Mouse (Mus musculus) heart, postnatal 0 days (tissue): ENCODE measurements around the gene Tor2a. TPM values are rescaled to one million over a fixed set of nuclear protein-coding genes. Genes with fewer than 3 reads are reported as not detected.

Experiments used
- ATAC-seq: fragments of 200-750 bp; cut with Nextera tagmentation; 2 replicates; pipeline ENCODE4 v1.8.0; 2017; ENCODE audit warnings: low read depth, moderate number of reproducible peaks, moderate library complexity; ENCODE audit not compliant: insufficient read depth
- DNase-seq: peaks from one replicate; pipeline ENCODE4 v3.0.0-alpha.2; 2016; ENCODE audit warnings: low spot score
- H3K27ac ChIP-seq: fragments of 300-500 bp; sonication (generic); 2 replicates; pipeline ENCODE4 v1.5.1; 2014; ENCODE audit warnings: low read depth, mild to moderate bottlenecking
- H3K27me3 ChIP-seq: fragments of 300-500 bp; sonication (generic); 2 replicates; pipeline ENCODE4 v1.6.1; 2014; ENCODE audit warnings: low read length, mixed read lengths; ENCODE audit not compliant: control insufficient read depth, insufficient read depth
- H3K36me3 ChIP-seq: fragments of 300-500 bp; sonication (generic); replicated peaks from 2 replicates; pipeline ENCODE4 v1.6.1; 2014; ENCODE audit warnings: low read length, mixed read lengths; ENCODE audit not compliant: control insufficient read depth, insufficient read depth
- H3K4me1 ChIP-seq: fragments of 300-500 bp; sonication (generic); 2 replicates; pipeline ENCODE4 v1.6.1; 2014; ENCODE audit warnings: antibody characterized with exemption; ENCODE audit not compliant: control insufficient read depth, insufficient read depth
- H3K4me2 ChIP-seq: fragments of 300-500 bp; sonication (generic); 2 replicates; pipeline ENCODE4 v1.6.1; 2014; ENCODE audit warnings: low read depth, mild to moderate bottlenecking, low read length, moderate library complexity
- H3K4me3 ChIP-seq: fragments of 300-500 bp; sonication (generic); 2 replicates; pipeline ENCODE4 v1.5.1; 2014; ENCODE audit warnings: low read depth, low read length
- H3K9ac ChIP-seq: fragments of 300-500 bp; sonication (generic); replicated peaks from 2 replicates; pipeline ENCODE4 v1.6.1; 2014; ENCODE audit warnings: low read depth, low read length, mixed read lengths
- H3K9me3 ChIP-seq: fragments of 300-500 bp; sonication (generic); replicated peaks from 2 replicates; pipeline ENCODE4 v1.6.1; 2016; ENCODE audit warnings: low read length; ENCODE audit not compliant: control insufficient read depth
- CTCF ChIP-seq: IDR thresholded peaks from 2 replicates; pipeline ENCODE4 v1.5.1; 2016; ENCODE audit warnings: antibody characterized with exemption, control low read depth, low read depth
- EP300 ChIP-seq: IDR thresholded peaks from 2 replicates; pipeline ENCODE4 v1.6.1; 2016; ENCODE audit warnings: antibody characterized with exemption, low read depth
- WGBS: fragments of 180-500 bp; shearing (Covaris S2); extraction: QIAGEN DNeasy Blood & Tissue Kit; methylation state at CpG from one replicate; pipeline ENCODE4 v1.1.7; 2014; 5-methylcytosine and 5-hydroxymethylcytosine counted together
- polyA plus RNA-seq: library from polyadenylated mRNA; unstranded; fragments of >200 nt; fragmentation: Nextera tagmentation; extraction: Ambion mirVana; gene quantifications from 2 replicates; pipeline ENCODE4 v1.2.1, GENCODE M21; 2015
- total RNA-seq: library from RNA; depleted of rRNA; stranded (reverse); fragments of >200 nt; gene quantifications from 2 replicates; pipeline ENCODE4 v1.2.3, GENCODE M21; 2014; ENCODE audit warnings: low replicate concordance

Gene Tor2a
- total and polyA plus RNA-seq, 2 experiments from 2014 or later, result 27.5 to 34.6 TPM

- Histone ChIP-seq H3K36me3 (no peaks in the 10 kb centered on the region; the same call in 1 of the 2 replicates), H3K4me1 (peaks cover 8% of the 10 kb centered on the region), H3K4me3 (no peak overlapping the region), H3K27me3 (peaks cover 20% of the 10 kb centered on the region), H3K9ac (no peak overlapping the region), H3K9me3 (no peaks in the 10 kb centered on the region), H3K4me2 (no peak overlapping the region), H3K27ac (no peak overlapping the region)
- TF ChIP-seq CTCF (no peak), EP300 (no peak)
- 68% methylated on average over 4 of the region's 4 CpGs for WGBS
- ATAC-seq (no peak), DNase-seq (no peak)
Measured at GRCm38 (mm10) chr2:32739311-32739710, 17.7 kb upstream of the Tor2a start.

DNA sequence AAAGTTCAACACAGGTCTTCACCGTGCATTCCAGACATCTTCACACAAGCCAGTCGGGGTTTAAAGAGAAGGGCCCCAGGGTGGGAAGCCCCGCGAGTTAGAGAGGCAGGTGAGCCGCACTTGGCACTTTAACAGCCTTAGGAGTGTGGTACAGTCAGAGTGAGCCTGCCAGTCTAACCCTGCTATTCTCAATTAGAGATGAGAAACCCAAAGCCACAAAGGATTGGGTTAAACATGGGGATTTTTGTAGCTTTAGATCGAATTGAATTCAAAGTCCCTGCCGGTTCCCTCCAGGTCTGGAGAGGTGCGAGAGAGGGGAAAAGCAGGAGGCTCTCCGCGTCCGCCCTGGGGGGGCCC, 16.1 kb upstream of the Tor2a start, which contains the start of gene 6330409D20Rik:
TSS of gene 6330409D20Rik (minus strand) at position 101 of the 357 bp plus-strand sequence.
- peak within 1 kb of the TSS; percentile 41 for H3K4me3 ChIP-seq
- H3K4me1 ChIP-seq, result peaks cover 8% of the 10 kb centered on the region; the same call in 1 of the 2 replicates
- H3K9ac ChIP-seq, result 0 out of 2 replicates have a peak within 1 kb of the TSS, but pooled peaks have one; percentile 3
- H3K36me3 ChIP-seq, result peaks cover 9% of the 10 kb centered on the region
- 18% methylated on average over 10 of the region's 11 CpGs for WGBS
- H3K9me3 ChIP-seq, result no peaks in the 10 kb centered on the region
- ATAC-seq, result no peak
- H3K27me3 ChIP-seq, result peaks cover 20% of the 10 kb centered on the region
- TF ChIP-seq EP300 (no peak), CTCF (no peak)
- H3K27ac ChIP-seq, result no peak within 1 kb of the TSS
- peak within 1 kb of the TSS; percentile 66 for H3K4me2 ChIP-seq
- DNase-seq, result no peak

DNA sequence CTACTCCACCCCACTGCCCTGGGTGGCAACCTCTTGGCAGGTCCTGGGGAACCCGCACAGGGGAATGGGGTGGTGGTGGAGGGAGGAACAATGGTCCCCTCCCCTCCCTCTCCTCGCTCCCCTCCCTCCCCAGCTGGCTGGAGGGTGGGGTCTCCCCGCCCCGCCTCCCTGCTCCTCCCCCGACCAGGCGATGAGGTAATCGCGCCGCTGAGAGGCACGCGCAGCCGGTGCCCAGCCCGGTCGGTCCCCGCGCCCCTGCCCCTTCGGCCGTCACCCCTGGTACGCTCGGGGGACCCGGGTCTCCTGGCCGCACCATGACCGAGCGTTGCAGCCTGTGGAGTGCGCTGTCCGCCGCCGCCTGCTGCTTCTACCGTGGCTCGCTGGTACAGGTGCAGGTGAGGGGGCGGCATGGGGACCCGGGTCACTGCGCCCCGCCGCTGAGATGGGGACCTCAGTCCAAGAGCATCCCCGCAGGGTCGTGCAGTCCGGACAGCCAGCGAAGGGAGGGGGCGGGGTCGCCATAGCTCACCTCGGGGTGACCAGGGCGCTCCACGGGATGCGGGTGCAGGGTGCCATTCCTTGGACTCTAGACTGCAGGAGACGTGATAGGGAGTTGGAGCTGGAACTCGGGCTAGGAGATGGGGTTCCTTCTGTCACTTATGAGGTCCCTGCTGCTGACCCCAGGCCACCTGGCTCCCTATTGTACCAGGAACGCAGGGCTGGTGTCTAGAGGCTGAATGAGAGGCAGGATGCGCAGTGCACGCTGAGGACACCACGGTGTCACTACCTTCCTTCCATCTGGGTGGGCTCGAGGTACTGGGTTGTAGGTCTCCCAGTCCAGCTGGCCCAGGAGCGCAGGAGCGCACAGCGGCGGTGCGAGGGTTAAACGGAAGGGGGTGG, 15.5 kb upstream of the Tor2a start:
- peak; percentile 18; the same call in 1 of the 2 replicates for ATAC-seq
- H3K27ac ChIP-seq, result no peak overlapping the region
- H3K36me3 ChIP-seq, result peaks cover 13% of the 10 kb centered on the region
- no peaks in the 10 kb centered on the region for H3K9me3 ChIP-seq
- H3K9ac ChIP-seq, result 0 out of 2 replicates have a peak overlapping the region, but pooled peaks have one; percentile 3
- peaks cover 20% of the 10 kb centered on the region for H3K27me3 ChIP-seq
- H3K4me2 ChIP-seq, result peak overlapping the region; percentile 66
- WGBS, result 18% methylated on average over 36 of the region's 58 CpGs
- peak overlapping the region; percentile 41 for H3K4me3 ChIP-seq
- H3K4me1 ChIP-seq, result peaks cover 8% of the 10 kb centered on the region; the same call in 1 of the 2 replicates
- TF ChIP-seq CTCF, result no peak
- TF ChIP-seq EP300, result no peak
- peak; percentile 9 for DNase-seq

DNA sequence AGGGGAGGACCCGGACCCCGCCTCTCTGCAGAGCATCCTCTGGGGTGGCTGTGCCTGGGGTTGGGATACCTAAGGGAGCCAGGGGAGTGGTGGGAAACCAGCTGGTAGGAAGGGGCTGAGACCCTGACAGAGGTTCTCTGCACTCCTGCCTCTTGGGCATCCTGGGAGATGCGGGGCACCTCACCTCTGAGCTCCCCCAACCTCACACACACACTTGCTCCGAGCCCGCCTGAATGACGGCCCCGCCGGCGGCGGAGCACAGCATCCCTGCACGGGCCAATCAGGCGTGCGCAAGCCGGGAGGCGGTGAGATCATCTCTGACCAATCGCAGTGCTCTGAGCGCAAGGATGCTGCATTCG, 14.9 kb upstream of the Tor2a start:
- H3K4me1 ChIP-seq, result peaks cover 8% of the 10 kb centered on the region; the same call in 1 of the 2 replicates
- H3K27ac ChIP-seq, result no peak overlapping the region
- H3K27me3 ChIP-seq, result peaks cover 20% of the 10 kb centered on the region
- H3K9ac ChIP-seq, result no peak overlapping the region
- ATAC-seq (peak; percentile 24; the same call in 1 of the 2 replicates), DNase-seq (no peak)
- WGBS, result 34% methylated on average over 18 of the region's 18 CpGs
- peak overlapping the region; percentile 66; the same call in 1 of the 2 replicates for H3K4me2 ChIP-seq
- no peaks in the 10 kb centered on the region for H3K9me3 ChIP-seq
- H3K36me3 ChIP-seq, result peaks cover 19% of the 10 kb centered on the region
- no peak overlapping the region for H3K4me3 ChIP-seq
- no peak for TF ChIP-seq EP300
- no peak for TF ChIP-seq CTCF

GRCm38 (mm10) chr2:32744272-32744982, 12.6 kb upstream of the Tor2a start:
- Histone ChIP-seq H3K4me1 (peaks cover 8% of the 10 kb centered on the region; the same call in 1 of the 2 replicates), H3K4me2 (no peak overlapping the region), H3K36me3 (peaks cover 33% of the 10 kb centered on the region), H3K27me3 (peaks cover 20% of the 10 kb centered on the region), H3K4me3 (no peak overlapping the region), H3K9ac (no peak overlapping the region), H3K9me3 (no peaks in the 10 kb centered on the region), H3K27ac (no peak overlapping the region)
- TF ChIP-seq CTCF (no peak), EP300 (no peak)
- DNase-seq (no peak), ATAC-seq (no peak)
- WGBS, result 59% methylated on average over 15 of the region's 15 CpGs
